Mouse (Mus musculus) ovary, postnatal 10 days (tissue): ENCODE results near the gene Enc1.
A peak's percentile ranks its signal among the peaks of the same experiment; 100 is the strongest.

Experiments used
- DNase-seq: peaks from one replicate; pipeline ENCODE4 v3.0.0; 2022; ENCODE audit warnings: low spot score

Gene Enc1

DNA sequence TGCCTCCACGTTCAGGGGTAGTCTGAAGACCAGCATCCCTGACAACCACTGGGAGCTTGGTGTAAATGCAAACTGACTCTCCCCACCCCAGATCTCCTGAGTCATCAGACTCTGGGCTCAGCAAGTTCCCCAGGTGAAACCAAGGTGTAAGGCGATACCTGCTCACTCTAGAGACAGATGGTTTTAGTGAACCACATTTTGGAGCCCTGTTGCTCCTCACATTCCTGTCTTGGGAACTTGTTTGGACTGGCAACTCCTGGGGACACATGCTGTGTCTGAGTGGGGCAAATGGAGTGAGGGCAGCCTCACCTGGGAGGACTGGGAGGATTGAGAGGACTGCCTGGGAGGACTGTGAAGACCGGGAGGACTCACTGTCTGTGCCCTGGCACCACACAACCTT, 13.1 kb upstream of the Enc1 start:
- DNase-seq = no peak

DNA sequence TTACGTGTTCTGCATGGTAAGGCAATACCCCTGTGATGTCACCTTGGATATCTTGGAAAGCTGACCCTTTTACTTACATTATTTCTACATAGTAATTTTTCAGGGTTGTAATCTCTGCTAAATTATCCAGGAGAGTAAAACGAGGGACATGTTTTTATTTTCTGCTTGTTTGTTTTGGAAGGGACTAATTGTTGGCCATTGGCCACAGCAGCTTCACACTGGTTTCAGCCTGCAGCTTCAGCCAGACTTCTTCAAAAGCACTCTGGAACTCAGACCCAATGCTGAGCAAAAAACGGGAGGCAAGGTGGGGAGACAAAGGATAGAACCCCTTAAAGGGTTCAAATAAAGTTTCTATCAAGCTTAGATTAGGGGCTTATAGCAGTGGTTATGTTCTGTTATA, 10.8 kb upstream of the Enc1 start:
- no peak for DNase-seq

DNA sequence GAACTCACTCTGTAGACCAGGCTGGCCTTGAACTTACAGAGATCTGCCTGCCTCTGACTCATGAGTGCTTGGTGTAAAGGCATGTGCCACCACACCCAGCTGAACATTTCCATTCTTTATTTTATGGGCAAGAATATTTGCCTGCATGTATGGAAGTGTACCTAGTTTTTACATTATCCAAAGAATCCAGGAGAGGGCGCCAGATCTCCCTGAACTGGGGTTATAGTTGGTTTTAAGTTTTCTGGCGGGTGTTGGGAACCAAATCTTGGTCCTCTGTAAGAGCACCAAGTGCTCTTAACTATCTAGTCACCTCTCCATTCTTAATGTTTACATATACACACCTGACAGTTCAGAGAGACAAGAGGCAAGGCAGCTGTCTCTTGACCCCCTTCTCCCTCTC, 7.8 kb upstream of the Enc1 start:
- no peak for DNase-seq

DNA sequence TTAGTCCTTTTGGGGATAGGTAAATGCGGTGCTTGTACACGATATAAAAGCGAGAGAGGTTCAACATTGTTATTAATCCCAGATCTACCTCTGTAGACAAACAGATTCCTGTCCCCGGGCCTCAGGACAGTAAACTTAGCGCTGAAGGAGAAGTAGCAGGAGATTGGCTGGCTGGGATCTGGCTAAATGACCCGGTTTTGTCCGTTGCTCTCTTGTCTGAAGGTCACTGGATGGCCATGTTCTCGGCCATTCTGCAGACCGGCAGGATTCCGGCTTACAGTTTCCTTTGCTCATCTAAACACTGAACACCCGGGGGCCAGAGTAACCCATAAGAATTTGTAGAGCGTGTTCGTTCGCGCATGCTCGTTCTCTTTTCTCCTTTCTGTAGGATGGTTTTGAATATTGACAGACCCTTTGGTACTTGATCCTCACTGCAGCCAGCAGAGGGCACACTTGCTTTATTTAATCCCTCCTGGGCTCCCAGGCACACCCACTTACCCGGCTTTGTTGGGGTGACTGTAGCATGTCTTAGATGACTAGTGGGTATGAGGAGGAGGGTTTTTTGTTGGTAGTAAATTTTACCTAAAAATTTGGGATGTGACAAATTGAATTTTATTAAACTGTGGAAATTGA, 6.0 kb upstream of the Enc1 start:
- peak; percentile 42 for DNase-seq

DNA sequence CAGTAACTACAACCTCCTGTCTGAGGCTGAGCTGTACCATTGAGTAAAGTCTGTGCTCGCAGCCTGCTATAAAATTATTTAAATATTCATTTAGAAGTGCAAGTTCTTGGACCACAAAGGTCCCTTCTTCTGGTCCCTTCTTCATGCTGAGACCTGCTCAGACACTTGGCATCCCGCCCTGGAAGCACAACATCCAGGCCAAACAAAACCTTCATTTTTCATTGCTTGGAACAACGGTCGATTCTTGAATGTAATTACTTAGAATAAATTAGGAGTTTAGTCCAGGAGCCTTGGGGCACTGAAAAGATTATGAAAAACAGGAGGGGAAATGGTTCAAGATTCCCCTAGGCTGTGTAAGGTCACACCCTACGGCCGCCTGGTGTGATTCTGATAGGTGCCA, 5.0 kb upstream of the Enc1 start:
- DNase-seq = no peak

DNA sequence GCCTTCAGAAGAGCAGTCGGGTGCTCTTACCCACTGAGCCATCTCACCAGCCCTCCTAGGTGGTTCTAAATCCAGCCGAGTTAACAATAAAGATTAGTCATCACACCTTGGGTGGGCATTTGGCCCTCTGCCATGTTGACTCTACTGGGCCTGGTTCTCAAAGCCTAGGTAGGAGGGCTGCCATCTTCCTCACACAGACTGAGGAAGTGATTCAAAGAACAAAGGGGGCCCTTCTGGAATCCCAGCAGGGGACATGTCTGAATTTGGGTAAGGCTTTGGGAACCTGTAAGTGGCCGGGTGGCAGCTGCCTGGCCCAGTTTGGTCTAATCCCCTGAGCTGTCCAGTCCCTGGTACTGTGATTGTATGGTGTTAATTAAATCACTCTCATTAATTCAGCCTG, 3.2 kb upstream of the Enc1 start:
- DNase-seq = no peak

DNA sequence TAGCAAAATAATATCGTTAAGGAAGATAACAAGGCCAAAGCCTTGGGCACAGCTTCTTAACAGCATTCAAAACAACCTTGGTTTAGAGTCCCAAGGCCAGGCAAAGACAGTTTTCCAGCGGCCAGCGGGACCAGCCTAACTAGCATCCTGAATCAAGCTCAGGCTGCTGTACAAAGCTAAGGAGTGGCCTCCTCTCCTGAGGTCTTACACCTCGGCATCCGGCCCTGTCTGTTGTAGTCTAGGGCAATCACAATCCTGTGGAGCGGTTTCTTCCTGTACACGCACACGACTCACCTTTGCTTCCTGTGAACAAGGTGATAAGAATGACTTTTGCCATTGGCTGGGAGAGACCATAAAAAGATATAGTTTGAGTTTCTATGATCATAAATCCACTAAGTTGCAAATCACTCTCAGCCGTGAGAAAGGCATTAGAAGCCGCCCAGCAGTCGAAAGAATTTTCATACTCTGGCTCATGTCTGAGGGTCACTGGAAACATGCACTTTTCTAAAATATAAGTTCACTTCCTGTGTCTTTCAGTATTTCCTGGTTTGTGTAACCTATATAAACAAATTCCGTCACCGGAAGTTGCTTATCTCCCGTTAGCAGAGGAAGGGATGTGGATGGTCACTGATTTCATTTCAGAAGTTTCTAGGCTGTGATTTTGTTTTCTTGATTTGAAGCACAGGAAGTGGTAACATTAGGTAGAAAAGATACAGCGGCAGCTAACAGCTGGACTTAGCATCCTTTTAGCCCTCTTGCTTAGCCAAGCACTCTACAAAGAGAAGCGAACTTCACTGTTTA, 2.5 kb upstream of the Enc1 start:
- no peak for DNase-seq

DNA sequence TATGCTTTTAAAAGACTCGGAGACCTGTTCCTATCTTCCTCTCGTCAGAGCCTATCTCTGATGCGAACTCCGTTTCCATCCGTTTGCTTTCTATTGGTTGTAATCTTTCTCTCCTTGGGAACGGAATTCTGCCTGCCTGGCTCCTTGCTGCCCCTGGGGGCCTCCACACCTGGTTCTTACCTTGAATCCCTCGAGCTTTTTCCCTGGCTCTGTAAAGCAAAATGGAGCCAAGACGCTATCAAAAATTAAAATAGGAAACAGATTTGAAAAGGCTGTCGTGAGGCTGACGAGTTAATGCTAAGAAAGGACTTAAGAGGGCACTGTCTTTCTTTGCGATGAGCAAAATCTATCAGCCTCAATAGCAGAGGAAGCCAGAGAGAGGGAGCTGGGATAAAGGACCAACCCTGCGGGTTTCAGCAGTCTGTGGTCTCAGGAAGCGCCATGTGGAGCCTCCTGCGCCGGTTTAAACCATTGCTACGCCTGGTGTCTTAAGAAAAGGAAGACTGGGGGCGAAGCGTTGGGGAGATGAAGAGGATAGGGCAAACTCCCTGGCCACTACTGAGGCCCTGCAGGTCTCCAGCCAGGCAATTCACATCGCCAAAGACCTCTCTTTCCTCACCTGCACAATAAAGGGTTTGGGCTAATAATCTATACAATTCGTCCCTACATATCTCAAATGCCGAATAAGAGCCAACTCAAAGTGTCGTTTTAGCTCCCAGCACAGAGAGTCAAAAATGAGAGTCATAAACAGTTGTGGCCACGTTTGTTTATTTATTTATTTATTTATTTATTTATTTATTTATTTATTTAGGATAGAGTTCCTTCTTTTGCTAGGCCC, 1.3 kb upstream of the Enc1 start:
- DNase-seq = no peak

DNA sequence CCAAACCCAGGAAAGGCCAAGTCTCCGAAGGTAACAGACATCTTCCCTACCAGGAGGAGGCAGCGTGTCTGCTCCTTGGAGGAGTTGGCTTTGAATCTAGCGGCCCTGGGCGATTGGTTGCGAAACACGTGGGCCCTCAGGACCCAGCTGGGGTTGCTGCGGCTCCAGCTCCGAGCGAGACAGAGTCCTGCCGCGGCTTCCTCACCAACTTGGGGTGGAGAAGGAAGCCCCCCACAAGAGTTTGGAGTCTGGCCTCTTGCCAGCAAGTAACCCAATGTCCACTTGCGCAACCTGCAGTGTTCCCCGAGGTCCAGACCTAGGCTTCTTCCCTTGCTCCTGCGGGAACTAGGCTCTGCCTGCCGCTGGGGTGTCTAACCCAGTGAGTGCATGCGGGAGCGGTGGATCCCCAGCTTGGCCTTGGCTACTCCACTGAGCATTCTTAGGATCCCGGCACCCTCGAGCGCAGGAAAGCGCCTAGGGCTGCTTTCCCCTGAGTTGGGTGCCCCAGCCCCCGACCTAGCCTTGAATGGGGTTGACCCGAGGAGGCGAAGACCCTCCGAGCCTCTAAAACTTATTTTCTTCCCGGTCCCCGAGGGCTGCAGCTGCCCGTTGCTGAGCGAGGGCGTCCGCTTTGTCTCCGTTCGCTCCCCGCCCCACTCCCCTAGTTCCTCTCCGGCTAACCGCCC, 483 bp upstream of the Enc1 start:
- DNase-seq = peak; percentile 58

DNA sequence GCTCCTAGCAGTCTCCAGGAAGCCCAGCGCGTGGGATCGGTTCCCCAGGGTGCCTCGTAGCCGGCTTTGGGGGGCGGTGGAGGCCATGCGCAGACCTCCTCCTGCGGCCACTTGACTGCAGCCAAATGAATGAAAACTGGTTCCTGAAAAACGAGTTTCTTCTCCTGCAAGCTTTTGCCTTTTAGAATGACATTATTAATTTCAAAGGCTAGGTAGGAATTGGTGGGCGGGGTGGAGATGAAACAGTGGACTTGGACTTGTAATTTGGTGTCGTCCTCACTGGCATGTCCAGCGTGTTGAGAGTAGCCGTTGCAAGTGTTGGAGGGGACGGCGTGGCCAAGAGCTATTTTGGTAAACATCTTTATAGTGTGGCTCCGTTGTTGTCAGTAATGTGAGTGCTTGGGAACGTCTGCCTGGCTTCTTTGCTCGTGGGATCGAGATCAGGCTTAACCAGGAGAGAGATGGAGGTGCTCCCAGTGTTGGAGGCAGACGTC, 929 bp downstream of the Enc1 start:
- DNase-seq = no peak

DNA sequence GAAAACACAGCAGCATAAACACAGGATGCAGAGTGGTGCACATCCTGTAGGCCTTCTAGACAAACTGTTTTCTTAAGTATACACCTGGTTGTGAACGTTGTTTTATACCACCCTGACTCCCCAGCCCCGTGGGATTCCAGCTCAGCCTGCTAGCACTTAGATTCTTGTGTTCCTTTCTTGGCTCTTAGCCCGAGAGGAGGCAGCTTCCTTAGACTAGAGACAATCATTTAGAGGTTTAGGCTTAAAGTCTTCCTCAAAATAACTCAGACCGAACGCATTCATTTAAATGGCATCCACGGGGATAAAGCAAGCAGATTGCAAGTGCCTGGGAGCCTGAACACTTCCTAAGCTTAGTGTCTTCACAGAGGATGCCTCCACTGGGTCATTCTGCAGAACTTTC, 1.8 kb downstream of the Enc1 start:
- DNase-seq = no peak

DNA sequence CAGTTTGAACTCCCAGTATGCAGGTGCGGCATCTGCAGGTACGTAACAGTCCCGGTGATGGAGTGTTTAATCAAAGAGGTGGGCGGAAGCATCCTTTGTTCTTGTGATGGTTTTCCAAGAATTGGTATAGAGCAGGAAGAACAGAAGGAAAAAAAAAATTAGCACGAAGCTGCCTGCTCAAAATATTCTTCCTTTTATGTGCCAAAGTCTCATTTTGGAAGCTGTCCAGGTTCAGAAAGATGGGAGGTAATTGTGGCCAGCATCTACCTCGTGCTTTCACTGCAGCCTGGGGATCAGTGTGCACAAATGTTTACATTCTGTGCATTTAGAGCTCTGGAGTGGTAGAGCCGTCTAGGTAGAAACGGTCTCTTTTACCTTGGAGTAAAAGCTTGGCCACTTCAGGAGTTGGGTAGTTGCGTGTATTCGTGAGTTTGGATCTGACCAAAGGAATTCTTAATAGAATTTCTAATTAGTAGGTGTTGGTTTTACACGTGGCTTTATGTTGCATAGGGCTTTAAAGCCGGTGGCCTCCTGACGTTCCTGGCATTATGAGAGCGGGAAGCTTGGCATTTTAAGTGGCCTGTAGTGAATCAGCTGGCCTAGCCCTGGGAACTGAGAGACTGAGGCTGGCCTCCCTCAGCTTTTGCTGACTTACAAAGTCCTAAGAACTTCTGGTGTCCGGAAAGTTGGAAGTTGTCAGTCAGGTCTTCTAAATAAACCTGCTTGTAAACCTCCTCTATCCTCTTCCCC, 3.2 kb downstream of the Enc1 start:
- no peak for DNase-seq

DNA sequence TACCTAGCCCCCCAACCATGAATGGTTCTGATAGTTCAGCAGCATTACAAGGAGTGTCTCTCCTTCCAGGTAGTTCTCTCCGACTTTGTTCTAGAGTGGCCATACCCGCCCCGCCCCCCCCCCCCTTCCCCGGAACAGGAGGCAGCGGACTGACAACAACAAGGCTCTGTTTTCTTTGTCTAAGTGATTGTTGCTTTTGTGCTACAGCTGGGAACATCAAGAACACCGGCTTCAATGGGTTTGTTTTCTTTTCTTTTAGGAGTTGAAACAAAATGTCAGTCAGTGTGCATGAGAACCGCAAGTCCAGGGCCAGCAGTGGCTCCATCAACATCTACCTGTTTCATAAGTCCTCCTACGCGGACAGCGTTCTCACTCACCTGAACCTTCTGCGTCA, 3.8 kb downstream of the Enc1 start:
- no peak for DNase-seq

DNA sequence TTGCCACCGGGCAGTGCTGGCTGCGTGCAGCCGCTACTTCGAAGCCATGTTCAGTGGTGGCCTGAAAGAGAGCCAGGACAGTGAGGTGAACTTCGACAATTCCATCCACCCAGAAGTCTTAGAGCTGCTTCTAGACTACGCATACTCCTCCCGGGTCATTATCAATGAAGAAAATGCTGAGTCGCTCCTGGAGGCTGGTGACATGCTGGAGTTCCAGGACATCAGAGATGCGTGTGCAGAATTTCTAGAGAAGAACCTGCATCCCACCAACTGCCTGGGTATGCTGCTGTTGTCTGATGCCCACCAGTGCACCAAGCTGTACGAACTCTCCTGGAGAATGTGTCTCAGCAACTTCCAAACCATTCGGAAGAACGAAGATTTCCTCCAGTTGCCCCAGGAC, 4.3 kb downstream of the Enc1 start:
- DNase-seq = no peak

DNA sequence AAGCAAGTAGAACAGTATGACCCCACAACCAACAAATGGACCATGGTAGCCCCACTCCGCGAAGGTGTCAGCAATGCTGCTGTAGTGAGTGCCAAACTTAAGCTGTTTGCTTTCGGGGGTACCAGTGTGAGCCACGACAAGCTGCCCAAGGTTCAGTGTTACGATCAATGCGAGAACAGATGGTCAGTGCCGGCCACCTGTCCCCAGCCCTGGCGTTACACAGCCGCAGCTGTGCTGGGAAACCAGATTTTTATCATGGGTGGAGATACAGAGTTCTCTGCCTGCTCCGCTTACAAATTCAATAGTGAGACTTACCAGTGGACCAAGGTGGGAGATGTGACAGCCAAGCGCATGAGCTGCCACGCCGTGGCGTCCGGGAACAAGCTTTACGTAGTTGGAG, 5.3 kb downstream of the Enc1 start:
- no peak for DNase-seq

DNA sequence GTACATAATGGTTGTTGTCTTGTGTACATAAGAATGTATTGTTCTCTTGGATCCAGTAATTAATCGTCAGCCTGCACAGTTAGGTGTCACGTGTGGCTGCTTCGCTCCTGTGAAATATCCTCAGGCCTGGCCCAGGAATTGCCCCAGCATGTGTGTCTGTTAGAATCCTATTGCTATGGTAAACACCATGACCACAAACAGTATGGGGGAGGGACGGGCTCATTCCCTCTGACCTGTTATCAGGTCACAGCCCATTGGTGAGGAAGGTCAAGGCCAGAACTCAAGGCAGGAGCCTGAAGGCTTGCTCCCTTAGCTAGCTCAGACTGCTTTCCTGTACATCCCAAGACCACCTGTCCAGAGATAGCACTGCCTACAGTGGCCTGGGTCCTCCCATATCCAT, 6.8 kb downstream of the Enc1 start:
- DNase-seq = no peak

DNA sequence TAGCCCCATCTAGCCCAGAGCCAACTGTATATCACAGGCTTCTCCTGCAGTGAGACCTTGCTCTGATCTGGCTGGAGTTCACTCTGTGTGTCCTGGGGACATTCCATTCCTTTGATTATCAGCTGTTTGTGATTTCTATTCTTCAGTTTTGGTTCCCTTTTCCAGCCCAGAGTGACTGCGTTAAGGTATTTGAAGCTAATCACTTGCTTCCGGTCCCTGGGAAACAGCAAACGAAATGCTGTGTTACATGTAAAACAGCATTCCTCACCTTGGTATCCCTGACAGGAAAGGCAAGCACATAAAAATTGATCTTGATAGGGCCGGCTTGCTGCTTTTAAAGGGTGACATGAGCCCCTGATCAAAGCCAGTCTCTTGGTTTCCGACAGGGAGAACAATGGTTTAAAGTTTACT, 8.2 kb downstream of the Enc1 start:
- DNase-seq = no peak

DNA sequence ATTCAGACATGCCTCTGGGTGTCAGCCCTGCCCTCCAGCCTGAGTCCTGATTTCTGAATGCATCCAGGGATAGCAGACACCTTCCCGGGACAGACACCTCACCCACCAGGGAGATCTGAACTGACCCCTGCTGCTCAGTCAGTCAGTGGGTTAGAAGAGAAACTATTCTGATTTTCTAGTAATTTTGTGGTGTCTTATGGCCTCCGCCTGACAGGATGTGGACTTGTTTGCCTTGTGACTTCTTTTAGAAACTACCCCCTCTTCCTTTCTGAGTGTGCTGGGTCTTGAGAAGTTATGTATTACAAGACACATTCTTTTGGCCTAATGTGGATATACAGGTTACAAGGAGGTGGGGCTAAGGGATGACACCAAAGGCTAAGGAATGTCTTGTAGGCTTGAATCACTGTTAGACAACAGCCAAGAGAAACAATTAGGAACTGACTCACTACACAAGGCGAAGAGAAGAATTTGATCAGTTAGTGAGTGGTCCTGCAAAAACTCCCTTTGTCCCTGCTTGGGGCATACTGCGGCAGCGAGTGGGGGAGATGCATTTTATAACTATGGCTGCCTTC, 8.7 kb downstream of the Enc1 start:
- no peak for DNase-seq

DNA sequence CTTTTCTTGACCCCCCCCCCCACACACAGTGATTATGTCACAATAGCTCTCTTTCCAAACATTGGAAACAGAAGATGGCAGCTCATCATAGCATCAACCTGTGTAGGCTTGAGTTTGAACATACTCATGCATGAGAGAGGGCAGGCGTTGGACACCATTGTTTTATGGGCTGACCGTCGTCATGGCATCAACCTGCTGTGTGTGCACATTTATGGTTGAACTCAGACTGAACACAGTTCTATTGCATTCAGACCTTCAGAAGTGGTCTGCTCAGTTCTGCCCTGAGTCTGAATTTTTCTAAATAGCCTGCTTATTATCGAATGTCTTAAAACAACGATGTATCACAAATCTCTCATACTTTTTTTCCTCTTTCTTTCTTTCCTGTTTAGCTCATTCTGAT, 9.2 kb downstream of the Enc1 start:
- DNase-seq = no peak

DNA sequence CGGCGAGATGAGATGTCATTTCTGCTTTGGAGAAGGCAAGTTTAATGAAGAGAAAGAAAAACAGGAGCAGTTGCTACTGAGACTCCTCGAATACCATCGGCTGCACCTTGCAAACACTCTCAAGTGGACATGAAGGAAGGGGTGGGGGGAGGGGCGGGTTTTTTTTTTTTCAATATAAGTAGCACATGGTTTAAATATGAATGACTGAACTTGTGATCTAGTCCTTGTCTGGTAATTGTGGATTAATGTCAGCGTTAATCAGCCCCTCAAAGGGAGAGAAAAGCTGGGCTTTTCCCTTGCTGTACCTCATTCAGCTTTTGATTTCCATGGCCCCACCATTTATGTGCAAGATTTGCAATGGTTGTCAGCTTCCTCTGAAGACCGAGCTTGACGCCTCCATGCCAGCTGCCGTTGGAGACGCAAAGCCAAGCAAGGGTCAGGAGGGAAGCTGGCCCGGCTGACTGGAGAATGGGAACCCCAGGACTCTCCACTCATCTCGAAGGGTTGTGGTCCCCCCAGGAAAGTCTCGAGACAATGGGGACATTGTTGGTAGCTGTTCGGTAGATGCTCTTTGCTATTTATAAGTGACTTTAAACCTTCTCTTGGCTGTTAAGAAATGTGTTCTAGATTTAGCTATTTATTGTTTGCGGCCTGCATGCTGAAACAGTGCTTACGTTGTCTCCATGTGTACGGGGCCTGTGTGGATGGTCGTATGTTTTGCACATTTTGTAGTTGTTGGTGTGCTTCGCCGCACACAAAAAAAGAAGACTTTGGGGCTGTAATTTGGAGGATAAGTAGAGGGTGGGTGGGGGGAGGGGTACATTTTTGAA, 9.9 kb downstream of the Enc1 start:
- DNase-seq = no peak
